Mouse (Mus musculus) megakaryocyte, embryonic 14.5 days (primary cell): ENCODE measurements around the gene Anxa2.

Source experiments
- FLI1 ChIP-seq: IDR thresholded peaks from 2 replicates; pipeline ENCODE4 v1.6.1; 2012; ENCODE audit warnings: low read length, inconsistent platforms, mixed read lengths
- GATA1 ChIP-seq: IDR thresholded peaks from 3 replicates; pipeline ENCODE4 v1.6.1; 2012; ENCODE audit warnings: mixed read lengths, low read length, inconsistent platforms, borderline replicate concordance

GRCm38 (mm10) chr9:69455391-69455790, 2.0 kb downstream of the Anxa2 start:
- TF ChIP-seq GATA1 (no peak), FLI1 (no peak)
